Mouse (Mus musculus): ENCODE results near the gene Zfp966.
"Not testable (repeated sequence)": the region's sequence is repeated elsewhere in the genome, so short reads cannot be mapped to it uniquely, and the experiment has no call there.

Zfp966 gene

DNA sequence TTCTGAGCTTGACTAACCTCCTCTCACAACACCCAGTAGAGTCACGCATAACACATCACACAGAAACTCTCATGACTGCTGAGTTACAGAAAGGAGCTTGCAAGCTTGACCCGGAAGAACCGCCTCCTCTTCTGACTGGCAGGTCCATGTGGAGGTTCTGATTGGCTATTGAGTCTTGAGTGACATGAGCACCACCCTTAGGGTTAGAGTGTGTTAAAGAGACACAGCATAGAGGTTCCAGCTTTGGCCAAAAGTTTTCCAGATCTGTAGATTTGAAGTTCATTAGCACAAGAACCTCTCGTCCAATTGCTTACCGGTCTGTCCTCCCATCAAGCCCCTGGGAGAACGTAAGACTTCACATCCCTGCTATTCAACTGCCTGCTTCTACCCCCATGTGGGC is at the start of gene Zfp966:
Zfp966 (minus strand) TSS at position 101 of the 400 bp plus-strand sequence.
- DNase-seq: not testable (repeated sequence)

DNA sequence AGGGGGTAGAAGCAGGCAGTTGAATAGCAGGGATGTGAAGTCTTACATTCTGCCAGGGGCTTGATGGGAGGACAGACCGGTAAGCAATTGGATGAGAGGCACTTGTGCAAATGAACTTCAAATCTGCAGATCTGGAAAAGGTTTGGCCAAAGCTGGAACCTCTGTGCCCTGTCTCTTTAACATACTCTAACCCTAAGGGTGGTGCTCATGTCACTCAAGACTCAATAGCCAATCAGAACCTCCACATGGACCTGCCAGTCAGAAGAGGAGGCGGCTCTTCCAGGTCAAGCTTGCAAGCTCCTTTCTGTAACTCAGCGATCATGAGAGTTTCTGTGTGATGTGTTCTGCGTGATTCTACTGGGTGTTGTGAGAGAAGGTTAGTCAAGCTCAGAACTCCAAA is 34.1 kb upstream of the Zfp966 start, which contains the start of gene Gm2026:
Gm2026 (plus strand) TSS at position 301 of the 400 bp plus-strand sequence.
- not testable (repeated sequence) for DNase-seq

DNA sequence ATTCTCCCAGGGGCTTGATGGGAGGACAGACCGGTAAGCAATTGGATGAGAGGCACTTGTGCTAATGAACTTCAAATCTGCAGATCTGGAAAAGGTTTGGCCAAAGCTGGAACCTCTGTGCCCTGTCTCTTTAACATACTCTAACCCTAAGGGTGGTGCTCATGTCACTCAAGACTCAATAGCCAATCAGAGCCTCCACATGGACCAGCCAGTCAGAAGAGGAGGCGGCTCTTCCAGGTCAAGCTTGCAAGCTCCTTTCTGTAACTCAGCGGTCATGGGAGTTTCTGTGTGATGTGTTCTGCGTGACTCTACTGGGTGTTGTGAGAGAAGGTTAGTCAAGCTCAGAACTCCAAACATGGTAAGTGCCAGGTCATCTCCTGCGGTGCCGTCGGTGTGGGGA is 61.9 kb downstream of the Zfp966 start, which contains the start of gene Gm6710:
Gm6710 (plus strand) TSS at position 196 of the 400 bp plus-strand sequence.
- DNase-seq: not testable (repeated sequence)

Data from cerebellum, adult 9-11 months (tissue).